Mouse (Mus musculus) G1E-ER4 (cell line): Measurements from ENCODE around the gene Shb. TPM values are rescaled to one million over a fixed set of nuclear protein-coding genes. Genes with fewer than 3 reads are reported as not detected.

Experiments used
- GATA1 ChIP-seq: IDR thresholded peaks from one replicate; pipeline ENCODE4 v1.8.0; 2012; ENCODE audit warnings: low read length, inconsistent platforms
- polyA plus RNA-seq: library from polyadenylated mRNA; stranded (reverse); fragments of >175 nt; gene quantifications from 2 replicates; pipeline ENCODE4 v1.2.3, GENCODE M21; 2012

Shb gene
- polyA plus RNA-seq, 1 experiment: not detected

DNA sequence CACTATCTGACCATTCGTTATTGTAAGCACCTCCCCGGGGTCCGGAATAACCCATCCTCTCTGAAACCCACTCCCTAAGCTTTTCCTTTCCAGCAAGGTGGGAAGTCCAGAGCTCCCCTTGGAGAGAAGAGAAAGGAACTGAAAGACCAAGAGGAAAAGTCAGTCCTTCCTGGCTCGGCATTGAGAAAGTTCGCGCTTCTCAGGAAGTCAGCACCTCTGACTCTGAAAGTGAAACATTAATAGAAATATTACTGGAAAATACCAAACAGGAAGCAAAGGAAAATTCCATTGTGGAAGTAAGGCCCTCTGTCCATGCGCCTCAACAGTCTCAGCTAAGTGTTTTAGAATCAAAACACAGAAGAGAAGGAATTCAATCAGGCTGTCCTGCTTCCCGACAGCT, 11.9 kb downstream of the Shb start:
- no peak for TF ChIP-seq GATA1

GRCm38 (mm10) chr4:45517399-45517798, 14.9 kb downstream of the Shb start:
- TF ChIP-seq GATA1: no peak

DNA sequence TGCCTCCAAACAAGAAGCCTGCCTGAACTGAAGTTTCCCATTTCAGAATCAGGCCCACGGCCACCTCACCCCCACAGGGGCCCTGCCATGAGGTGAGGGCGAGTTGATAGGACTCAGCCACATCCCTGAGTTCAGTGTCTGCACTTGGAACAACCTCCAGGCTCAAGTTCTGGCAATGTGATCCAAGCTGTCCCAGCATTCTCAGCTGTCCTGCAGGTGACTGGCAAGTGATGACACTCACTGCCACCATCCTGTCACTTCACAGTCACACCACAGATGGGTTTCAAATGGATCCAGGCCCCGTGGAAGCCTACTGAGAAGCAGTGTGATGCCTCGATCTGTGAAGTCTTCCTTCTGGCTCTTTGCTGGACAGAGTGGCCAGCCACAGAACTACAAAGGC, 16.4 kb downstream of the Shb start:
- TF ChIP-seq GATA1: no peak

DNA sequence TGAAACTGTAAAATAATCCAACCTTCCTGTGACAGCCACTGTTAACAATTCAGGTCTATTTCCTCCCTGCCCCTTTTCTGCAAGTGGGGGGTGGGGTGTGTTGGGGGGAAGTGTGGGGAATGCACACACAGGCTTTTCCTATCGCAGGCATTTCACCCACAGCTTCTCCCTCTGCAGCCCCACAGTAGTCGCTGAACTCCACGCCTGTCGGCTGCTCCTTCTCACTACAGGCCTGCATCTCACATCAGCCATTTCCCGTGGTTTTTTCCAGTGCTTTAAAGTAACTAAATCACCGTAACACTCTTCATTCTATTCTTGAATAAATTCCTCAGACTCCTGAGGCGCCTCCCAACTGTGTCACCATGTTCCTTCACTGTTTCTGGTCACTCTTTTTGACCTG, 17.9 kb downstream of the Shb start:
- TF ChIP-seq GATA1: no peak

GRCm38 (mm10) chr4:45513791-45514293, 18.4 kb downstream of the Shb start:
- no peak for TF ChIP-seq GATA1

- no peak for TF ChIP-seq GATA1
These were observed 18.9 kb downstream of the Shb start for GRCm38 (mm10) chr4:45513340-45513739.

DNA sequence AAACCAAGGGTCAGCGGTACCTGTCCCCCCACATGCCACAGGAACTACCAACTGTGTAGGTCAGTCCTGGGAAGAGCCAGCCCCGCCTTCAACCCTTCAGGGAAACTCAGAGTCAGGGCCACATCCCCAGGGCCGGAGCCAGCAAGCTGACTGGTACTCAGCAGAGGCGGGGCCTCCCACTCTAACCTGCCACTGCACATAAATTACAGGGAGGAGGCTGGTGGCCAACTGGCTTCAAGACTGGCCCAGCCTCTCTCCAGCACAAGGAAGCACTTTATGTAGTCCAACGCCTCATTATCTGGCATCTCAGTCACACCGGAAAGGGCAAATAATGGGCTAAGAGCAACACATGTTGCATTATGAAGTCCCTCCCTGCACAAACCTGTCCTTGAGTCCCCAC, 22.1 kb downstream of the Shb start:
- no peak for TF ChIP-seq GATA1

DNA sequence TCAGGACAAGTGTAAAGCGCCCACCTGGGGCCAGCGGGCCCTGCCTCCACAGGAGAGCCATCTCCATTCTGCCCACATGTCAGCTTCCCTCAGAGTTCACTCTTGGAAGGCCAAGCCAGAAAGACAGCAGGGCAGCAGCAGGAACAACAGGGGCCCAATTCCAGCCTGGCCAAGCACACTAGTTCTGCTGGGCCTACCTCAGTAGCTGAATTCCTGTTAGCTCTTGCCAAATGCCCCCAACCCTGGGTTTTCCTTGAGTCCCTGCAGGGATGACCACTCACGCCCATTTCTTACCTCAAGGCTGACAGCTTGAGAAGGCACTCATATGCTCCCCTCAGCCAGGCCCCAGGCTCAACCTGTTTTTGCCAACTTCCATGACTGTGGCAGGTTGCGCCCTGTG, 22.9 kb downstream of the Shb start:
- no peak for TF ChIP-seq GATA1

DNA sequence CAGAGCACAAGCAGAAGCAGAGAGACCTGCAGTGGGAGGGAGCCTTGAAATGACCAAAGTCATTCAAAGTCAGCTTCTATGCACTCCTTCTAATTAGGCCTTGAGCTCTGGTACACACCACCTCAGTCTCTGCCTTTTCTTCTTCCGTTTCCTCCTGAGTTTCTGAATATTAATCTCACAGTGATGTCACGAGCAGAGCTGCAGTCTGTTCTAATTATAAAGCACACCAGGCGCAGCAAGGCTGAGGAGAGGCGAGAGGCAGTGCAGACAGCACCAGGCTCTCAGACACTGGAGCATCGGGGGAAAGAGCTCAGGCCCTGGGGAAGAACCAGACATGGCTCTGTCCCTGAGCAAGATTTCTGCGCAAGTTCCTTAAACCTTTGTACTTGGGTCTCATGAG, 23.8 kb downstream of the Shb start:
- no peak for TF ChIP-seq GATA1

DNA sequence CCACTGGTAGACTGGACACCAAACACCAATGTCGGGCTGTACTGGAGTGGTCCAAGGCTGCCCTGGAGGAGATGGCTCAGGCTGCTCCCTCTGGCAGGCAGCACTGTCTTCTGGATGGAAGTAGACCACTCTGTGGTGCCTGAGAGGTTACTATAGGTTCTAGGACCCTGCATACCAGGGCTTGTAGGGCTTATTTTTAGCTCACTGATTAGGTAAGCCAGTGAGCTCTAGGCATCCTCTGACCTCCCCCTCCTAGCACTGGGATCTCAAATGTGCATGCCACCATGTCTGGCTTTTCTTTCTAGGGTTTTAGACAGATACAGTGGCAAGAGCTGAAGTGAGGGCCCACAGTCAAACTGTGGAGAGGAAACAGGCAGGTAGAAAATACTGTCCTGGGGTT, 24.8 kb downstream of the Shb start:
- TF ChIP-seq GATA1: no peak

GRCm38 (mm10) chr4:45507039-45507438, 25.2 kb downstream of the Shb start:
- TF ChIP-seq GATA1: no peak

DNA sequence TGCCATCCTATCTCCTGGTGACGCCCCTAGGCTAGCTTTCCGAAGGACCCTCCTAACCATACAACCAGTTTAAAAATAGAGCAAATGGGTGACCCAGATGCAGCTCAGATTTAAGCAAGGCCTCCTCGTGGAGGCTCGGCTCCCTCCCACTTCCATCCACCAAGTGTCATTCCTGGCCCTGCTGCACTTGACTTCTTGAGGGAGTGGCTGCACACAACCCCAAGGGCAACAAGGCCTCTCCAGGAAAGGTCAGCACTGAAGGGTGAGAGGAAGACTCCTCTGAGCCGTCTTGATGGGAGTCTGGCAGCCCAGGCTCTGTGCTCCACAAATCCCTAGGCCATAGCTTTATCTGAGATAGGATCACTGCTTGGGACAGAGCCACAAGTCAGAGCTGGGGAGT, 25.7 kb downstream of the Shb start:
- no peak for TF ChIP-seq GATA1

DNA sequence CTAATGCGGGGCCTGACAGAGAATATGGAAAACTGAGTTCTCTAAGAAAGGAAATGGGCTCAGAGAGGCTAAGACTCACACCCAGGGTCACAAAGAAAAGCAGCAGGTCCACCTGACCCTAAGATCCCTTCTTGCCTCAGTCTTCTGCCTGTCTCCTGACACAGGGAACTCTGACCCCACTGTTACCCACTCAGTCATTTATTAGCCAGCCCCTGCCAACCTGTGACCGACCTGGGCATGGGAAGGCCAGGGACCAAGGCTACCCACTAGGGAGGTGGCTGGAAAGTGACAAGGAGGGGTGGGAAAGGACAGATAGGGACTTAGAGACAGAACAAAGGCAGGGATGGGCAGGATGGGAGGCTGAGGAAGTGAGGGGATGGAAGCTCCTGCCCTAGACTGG, 26.6 kb downstream of the Shb start:
- no peak for TF ChIP-seq GATA1

DNA sequence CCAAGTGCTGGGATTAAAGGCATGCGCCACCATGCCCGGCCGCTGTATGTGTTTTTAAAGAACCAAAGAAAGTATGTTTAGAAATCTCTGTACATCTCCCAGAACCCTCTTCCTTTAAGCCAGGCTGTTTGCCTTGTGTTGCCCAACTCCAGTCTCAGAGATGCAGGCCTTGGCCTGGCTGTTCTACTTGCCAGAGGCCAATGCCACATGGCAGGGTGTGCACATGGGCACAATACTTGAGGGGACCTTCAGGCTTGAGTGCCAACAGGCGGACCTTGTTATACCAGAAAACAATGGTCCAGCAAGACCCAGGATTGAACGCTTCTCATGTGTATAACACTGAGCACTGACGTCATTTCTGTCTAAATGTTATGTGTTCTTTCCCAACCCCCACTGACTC, 27.1 kb downstream of the Shb start:
- TF ChIP-seq GATA1: no peak

DNA sequence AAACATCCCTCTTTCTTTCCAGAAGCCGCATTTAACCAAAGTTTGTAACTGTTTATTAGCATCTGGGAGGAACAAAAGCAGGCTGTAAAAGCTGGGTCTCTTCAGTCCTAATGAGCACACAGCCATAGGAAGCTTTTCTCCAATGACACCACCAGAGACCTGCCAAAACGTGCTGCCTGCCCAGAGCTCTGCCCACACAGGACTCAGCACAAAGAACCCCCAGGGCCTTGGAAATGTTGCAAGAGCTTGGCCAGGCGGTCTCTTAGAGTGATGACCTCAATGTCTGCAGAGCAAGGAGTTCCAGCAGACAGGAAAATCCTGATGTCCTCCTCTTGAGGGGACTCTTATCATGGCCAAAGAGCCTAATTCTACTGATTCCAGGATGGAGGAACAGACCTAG, 28.5 kb downstream of the Shb start:
- no peak for TF ChIP-seq GATA1

DNA sequence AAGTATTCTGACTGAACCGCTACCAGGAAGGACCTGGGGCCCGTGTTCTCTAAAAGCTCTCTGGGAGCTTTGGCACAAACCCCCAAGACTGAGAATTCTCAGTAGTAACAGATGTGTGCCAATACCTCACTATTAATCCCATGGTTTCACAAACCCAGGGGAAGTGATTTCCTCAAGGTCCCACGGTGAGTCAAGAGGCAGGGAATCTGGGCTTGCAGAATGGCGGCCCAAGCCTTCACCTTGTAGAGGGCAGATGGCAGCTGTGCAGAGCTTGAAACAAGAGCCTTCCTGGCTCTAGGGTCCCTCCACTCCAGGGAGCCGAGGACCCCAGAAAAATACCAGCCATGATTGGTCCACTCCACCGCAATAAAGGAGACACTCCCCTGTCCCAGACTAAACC, 28.9 kb downstream of the Shb start:
- TF ChIP-seq GATA1: no peak

- TF ChIP-seq GATA1: no peak
These were observed 30.3 kb downstream of the Shb start for GRCm38 (mm10) chr4:45502002-45502401.

- TF ChIP-seq GATA1: no peak
These were observed 31.9 kb downstream of the Shb start for GRCm38 (mm10) chr4:45500381-45500780.
